Mouse (Mus musculus): ENCODE data around the gene Mea1.

DNA sequence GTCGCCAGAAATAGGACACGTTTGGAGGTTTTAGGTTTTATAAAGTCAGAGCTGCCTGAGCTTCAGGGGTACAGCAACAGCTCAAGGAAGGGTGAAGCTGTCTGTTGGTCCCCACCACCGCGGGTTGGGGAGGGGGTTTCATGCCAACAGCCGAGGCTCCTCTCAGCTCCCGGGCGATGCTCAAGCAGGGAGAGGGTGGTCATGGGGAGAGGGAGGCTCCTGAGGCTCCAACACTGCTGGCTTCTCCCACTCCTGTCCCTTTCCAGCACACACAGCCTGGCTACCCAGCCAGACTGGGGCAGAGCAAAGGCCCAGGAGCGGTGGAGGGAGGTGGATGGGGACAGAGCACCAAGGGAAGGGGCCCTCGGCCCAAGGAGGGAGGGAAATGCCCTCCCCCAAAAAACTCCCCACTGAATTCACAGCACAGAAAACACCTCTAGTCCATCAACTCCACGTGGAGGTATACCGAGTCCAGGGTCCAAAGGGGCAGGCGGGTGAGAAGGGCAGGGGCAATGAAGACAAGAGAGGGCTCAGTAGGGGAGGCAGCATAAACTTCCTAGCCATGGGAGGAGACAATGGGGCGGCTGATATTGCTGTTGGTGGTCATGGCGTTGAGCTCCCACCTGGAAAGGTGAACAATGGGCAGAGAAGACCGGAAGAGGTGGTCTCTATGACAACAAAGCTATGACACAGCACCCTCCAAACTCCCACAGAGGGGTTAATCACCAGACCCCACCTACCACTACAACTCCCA, 3.9 kb upstream of the Mea1 start:
- TF ChIP-seq POLR2A (IDR thresholded peaks at IDR 0.05; ENCODE audit: insufficient read depth, low read depth, low read length) = no peak
- TF ChIP-seq CTCF (IDR thresholded peaks at IDR 0.05; ENCODE audit: insufficient read depth, low read depth, low read length) = no peak

Data from olfactory bulb, adult 2 months (tissue).